Mouse (Mus musculus) cerebellum, postnatal 36 days (tissue): ENCODE results near the gene Gpatch8.
A peak's percentile ranks its signal among the peaks of the same experiment; 100 is the strongest.

Experiments used
- DNase-seq, 2 experiments: peaks; one replicate each; pipeline ENCODE4 v3.0.0; 2021 to 2022; ENCODE audit warnings: mixed read lengths in 2 of 2

Gene Gpatch8

DNA sequence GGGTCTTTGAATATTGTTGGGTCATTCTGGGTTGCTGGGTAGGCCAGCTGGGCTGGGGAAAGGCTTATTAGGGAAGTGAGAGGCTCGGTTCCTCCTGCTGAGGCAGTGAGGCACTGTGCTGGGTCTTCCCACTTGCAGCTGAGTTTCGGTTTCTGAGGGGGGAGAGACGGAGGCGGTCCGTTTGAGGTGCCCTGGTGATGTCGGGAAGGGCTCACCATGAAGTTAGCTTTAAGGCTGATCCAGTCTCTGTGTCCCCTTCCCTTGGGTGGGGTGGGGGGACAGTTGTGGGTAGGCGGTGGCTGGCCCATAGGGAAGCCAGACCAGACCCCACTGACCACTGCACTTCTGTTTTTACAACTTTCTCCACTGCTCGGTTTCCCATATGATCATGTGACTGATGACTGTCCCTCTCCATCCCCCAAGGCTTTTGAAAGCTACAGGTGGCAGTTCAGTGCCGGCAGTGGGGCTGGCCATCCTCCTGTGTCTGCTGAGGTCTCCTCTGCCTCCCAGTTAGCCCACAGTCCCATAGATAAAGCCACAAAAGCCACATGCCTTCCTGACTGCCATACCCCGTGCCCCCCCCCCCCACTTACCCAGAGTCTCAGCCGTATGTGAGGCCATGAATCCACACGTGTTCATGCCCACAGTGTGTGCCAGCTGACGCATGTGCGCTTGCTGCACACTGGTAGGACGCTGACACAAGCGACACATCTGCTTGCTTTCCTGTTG, 123.9 kb downstream of the Gpatch8 start:
- DNase-seq: no peak

DNA sequence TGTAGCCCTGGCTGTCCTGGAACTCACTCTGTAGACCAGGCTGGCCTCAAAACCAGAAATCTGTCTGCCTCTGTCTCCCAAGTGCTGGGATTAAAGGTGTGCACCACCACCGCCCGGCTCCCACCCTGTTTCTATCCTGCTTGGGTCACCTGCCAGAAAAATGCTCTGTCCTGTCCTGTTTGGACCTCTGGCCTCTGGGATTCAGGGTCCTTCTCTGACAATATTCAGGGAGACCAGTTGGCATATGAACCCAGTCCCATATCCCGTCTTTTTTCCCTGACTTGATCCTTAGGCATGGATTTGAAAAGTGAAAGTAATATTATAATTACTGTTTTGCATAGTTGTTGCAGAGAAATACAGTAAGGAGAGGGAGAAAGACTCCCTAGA, 124.5 kb downstream of the Gpatch8 start:
- no peak for DNase-seq

DNA sequence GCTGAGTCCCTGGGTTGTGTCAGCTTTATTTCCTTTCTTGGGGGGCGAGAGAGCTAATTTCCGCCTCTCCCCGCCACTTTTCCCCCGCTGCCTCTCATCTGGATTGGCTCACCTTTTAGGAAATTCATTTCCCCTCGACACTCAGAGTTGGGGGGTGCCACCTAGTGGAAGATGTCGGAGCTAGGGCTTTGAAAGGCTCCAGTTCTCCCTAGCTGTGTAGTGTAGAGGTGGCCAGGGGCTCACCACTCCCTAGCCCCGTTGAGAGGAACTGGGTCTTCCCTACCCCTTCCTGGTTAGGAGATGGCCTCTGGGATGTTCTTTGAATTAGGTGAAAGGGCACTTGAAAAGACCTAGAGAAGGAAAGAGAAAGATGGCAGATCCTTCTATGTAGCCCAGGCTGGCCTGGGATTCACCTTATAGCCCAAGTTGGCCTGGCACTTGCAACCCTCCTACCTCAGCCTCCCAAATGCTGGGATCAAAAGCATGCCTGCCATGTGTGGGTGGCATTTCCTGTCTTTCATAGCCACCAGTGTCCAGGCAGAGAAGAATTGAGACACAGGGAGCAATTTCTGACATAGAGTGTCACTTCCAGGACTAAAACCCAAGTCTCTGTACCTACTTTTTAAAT, 125.1 kb downstream of the Gpatch8 start:
- DNase-seq: peak; percentile 80 to 81

DNA sequence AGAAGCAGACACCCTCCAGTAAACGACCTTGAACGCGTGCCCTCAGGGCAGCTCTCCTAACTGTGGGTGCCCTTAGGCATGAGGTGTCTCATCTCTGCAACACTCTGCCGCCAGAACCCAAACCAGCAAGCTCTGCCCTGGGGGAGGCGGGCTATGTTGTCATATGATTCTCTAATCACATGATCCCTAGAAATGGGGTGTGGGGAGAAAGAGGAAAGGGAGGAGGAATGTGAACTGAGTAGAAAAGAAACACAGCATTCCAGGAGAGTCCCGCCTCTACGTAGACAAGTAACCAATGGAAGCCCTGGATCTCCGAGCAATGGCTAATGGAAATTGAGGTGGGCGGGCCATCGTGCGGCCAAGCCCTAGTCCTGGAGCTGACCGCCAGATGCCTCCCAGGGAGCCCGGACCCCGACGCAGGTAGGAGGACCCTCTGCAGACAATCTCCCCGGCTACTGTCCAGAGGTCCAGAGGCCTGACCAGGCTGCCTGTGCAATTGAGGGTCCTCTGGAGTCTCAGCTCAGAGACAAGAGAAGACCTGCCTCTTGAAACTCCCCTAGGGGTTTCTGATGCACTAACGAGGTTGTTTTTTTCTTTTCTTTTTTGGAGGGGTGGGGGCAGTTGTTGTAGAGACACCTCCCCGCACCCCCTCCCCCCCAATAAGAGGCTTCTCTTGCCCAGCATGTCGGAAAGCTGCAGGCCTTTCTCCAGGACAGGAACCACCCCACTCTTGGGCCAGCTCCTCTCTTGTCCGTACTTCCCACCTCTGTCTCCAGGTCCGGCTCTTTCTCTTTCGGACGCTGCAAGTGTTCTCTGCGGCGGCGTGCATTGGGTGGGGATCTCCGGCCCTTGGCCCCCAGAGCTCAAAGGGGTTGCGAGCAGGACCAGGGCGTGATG, 125.8 kb downstream of the Gpatch8 start, which contains the start of gene Grn:
Gene Grn, plus strand, starts transcription at position 195 of the 897 bp plus-strand sequence.
- DNase-seq: peak; percentile 87 to 89

DNA sequence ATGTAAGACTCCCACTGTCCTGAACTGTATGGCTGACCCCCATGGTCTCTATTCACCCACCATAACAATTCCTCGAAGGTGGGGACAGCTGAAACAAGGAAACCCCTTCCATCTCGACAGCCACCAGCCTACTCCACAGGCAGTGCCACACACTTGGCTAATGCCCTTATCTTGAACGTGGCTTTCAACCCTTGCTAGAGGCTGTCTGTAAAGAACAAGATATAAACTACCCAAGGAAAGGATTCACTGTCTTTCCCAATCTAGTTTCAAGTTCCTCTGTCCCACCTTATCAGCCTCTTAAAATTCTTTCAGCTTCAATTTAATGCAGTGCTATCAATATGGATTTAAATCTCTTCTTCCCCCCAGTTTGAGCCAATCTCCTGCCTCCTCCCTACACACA, 126.6 kb downstream of the Gpatch8 start:
- no peak for DNase-seq

DNA sequence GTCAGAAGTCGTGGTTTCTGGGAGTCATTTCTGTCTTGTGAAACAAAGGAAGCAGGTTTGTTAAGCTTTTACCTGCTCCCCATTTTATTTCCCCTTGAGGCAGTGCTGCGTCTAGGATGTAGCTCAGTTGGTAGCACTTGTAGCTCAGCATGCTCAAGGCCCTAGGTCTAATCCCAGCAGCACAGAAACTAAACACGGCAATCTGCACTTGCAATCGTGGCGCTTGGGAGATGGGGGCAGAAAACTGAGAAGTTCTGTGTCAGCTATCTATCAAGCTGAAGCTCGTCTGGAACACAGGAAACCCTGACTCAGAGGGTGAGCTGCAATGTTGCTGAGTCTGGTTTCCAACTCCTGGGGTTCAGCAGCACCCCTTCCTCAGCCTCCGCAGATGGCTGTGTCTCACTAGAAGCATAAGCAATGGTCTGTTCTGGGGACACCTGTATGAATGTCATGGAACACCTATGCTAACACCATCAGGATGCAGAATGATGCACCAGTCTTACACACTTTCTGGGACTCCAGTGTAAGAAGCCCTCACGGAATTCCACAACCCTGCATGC, 127.1 kb downstream of the Gpatch8 start:
- no peak for DNase-seq
